Mouse (Mus musculus): ENCODE data around the gene Git2. TPM values are rescaled to one million over a fixed set of nuclear protein-coding genes. Genes with fewer than 3 reads are reported as not detected.

The Git2 gene
- 53.9 and 57.2 TPM in 2 replicates for polyA plus RNA-seq (2016; fragmentation: Nextera tagmentation; extraction: Ambion mirVana)

GRCm38 (mm10) chr5:114775056-114775979, at the start of gene Git2:
Gene Git2, minus strand, starts transcription at chr5:114775517.
- Histone ChIP-seq H3K27ac (peak within 1 kb of the TSS; percentile 76), H3K4me2 (replicated peaks) (peak within 1 kb of the TSS; percentile 93), H3K4me3 (peak within 1 kb of the TSS; percentile 100), H3K27me3 (replicated peaks) (no peaks in the 10 kb centered on the region), H3K9me3 (no peaks in the 10 kb centered on the region), H3K36me3 (no peaks in the 10 kb centered on the region), H3K4me1 (peaks cover 45% of the 10 kb centered on the region), H3K9ac (peak within 1 kb of the TSS; percentile 97)
- no peak for ATAC-seq (ENCODE audit: low FRiP score, low read depth)
- WGBS = under 1% methylated on average over 53 of the region's 63 CpGs

GRCm38 (mm10) chr5:114824197-114824596, 48.9 kb upstream of the Git2 start:
- H3K27ac ChIP-seq = no peak overlapping the region
- no peak overlapping the region for H3K9ac ChIP-seq
- H3K36me3 ChIP-seq = 0 out of 2 replicates have a peak, but pooled peaks cover 5% of the 10 kb centered on the region
- H3K4me2 ChIP-seq (replicated peaks) = no peak overlapping the region
- 24% methylated on average over 9 of the region's 9 CpGs for WGBS
- H3K4me1 ChIP-seq = 0 out of 2 replicates have a peak, but pooled peaks cover 6% of the 10 kb centered on the region
- no peaks in the 10 kb centered on the region for H3K27me3 ChIP-seq (replicated peaks)
- no peaks in the 10 kb centered on the region for H3K9me3 ChIP-seq
- H3K4me3 ChIP-seq = no peak overlapping the region
- ATAC-seq (ENCODE audit: low FRiP score, low read depth) = no peak

GRCm38 (mm10) chr5:114822796-114823688, 47.7 kb upstream of the Git2 start, which contains the start of gene 1500011B03Rik:
Gene 1500011B03Rik, minus strand, starts transcription at chr5:114823468.
- peak within 1 kb of the TSS; percentile 65 for H3K4me2 ChIP-seq (replicated peaks)
- H3K27ac ChIP-seq = peak within 1 kb of the TSS; percentile 74; the same call in 1 of the 2 replicates
- peak within 1 kb of the TSS; percentile 81 for H3K4me3 ChIP-seq
- H3K4me1 ChIP-seq = 0 out of 2 replicates have a peak, but pooled peaks cover 6% of the 10 kb centered on the region
- H3K9ac ChIP-seq = peak within 1 kb of the TSS; percentile 89
- ATAC-seq (ENCODE audit: low FRiP score, low read depth) = peak; percentile 91
- H3K9me3 ChIP-seq = no peaks in the 10 kb centered on the region
- no peaks in the 10 kb centered on the region for H3K27me3 ChIP-seq (replicated peaks)
- H3K36me3 ChIP-seq = 0 out of 2 replicates have a peak, but pooled peaks cover 5% of the 10 kb centered on the region
- WGBS = 7% methylated on average over 53 of the region's 53 CpGs

- no peaks in the 10 kb centered on the region for H3K27me3 ChIP-seq (replicated peaks)
- H3K27ac ChIP-seq = no peak overlapping the region
- peaks cover 9% of the 10 kb centered on the region; the same call in 1 of the 2 replicates for H3K4me1 ChIP-seq
- no peak for ATAC-seq (ENCODE audit: low FRiP score, low read depth)
- 82% methylated on average over 11 of the region's 11 CpGs for WGBS
- 0 out of 2 replicates have a peak, but pooled peaks cover 5% of the 10 kb centered on the region for H3K36me3 ChIP-seq
- H3K9ac ChIP-seq = no peak overlapping the region
- H3K4me2 ChIP-seq (replicated peaks) = no peak overlapping the region
- H3K4me3 ChIP-seq = no peak overlapping the region
- H3K9me3 ChIP-seq = no peaks in the 10 kb centered on the region
Measured at GRCm38 (mm10) chr5:114818124-114818523, 42.8 kb upstream of the Git2 start.

- H3K27ac ChIP-seq = no peak overlapping the region
- H3K36me3 ChIP-seq = 0 out of 2 replicates have a peak, but pooled peaks cover 3% of the 10 kb centered on the region
- no peak overlapping the region for H3K4me3 ChIP-seq
- no peak overlapping the region for H3K4me2 ChIP-seq (replicated peaks)
- H3K9ac ChIP-seq = no peak overlapping the region
- H3K27me3 ChIP-seq (replicated peaks) = no peaks in the 10 kb centered on the region
- no peak for ATAC-seq (ENCODE audit: low FRiP score, low read depth)
- no peaks in the 10 kb centered on the region for H3K9me3 ChIP-seq
- WGBS = 66% methylated on average over 6 of the region's 6 CpGs
- peaks cover 19% of the 10 kb centered on the region for H3K4me1 ChIP-seq
Measured at GRCm38 (mm10) chr5:114816599-114816998, 41.3 kb upstream of the Git2 start.

GRCm38 (mm10) chr5:114813525-114814181, 38.3 kb upstream of the Git2 start:
- Histone ChIP-seq H3K4me1 (peaks cover 26% of the 10 kb centered on the region), H3K27ac (peak overlapping the region; percentile 85), H3K9ac (peak overlapping the region; percentile 84), H3K27me3 (replicated peaks) (no peaks in the 10 kb centered on the region), H3K9me3 (no peaks in the 10 kb centered on the region), H3K4me3 (peak overlapping the region; percentile 89), H3K36me3 (peaks cover 13% of the 10 kb centered on the region), H3K4me2 (replicated peaks) (peak overlapping the region; percentile 67)
- WGBS = under 1% methylated on average over 50 of the region's 50 CpGs
- peak; percentile 93 for ATAC-seq (ENCODE audit: low FRiP score, low read depth)

- Histone ChIP-seq H3K27me3 (replicated peaks) (no peaks in the 10 kb centered on the region), H3K27ac (no peak overlapping the region), H3K4me2 (replicated peaks) (no peak overlapping the region), H3K36me3 (peaks cover 38% of the 10 kb centered on the region), H3K4me1 (peaks cover 30% of the 10 kb centered on the region), H3K4me3 (no peak overlapping the region), H3K9me3 (no peaks in the 10 kb centered on the region), H3K9ac (0 out of 2 replicates have a peak overlapping the region, but pooled peaks have one; percentile 33)
- ATAC-seq (ENCODE audit: low FRiP score, low read depth) = no peak
- 94% methylated on average over 5 of the region's 5 CpGs for WGBS
Measured at GRCm38 (mm10) chr5:114809826-114810225, 34.5 kb upstream of the Git2 start.

- Histone ChIP-seq H3K9ac (0 out of 2 replicates have a peak overlapping the region, but pooled peaks have one; percentile 33), H3K4me3 (no peak overlapping the region), H3K9me3 (no peaks in the 10 kb centered on the region), H3K27ac (no peak overlapping the region; the same call in 1 of the 2 replicates), H3K4me2 (replicated peaks) (no peak overlapping the region), H3K4me1 (peaks cover 30% of the 10 kb centered on the region), H3K27me3 (replicated peaks) (no peaks in the 10 kb centered on the region), H3K36me3 (peaks cover 43% of the 10 kb centered on the region)
- no peak for ATAC-seq (ENCODE audit: low FRiP score, low read depth)
- 81% methylated on average over 10 of the region's 10 CpGs for WGBS
Measured at GRCm38 (mm10) chr5:114809181-114809756, 34.0 kb upstream of the Git2 start.

- no peak overlapping the region for H3K4me2 ChIP-seq (replicated peaks)
- H3K27ac ChIP-seq = no peak overlapping the region
- H3K36me3 ChIP-seq = peaks cover 52% of the 10 kb centered on the region
- no peak overlapping the region for H3K9ac ChIP-seq
- no peaks in the 10 kb centered on the region for H3K9me3 ChIP-seq
- no peaks in the 10 kb centered on the region for H3K27me3 ChIP-seq (replicated peaks)
- no peak for ATAC-seq (ENCODE audit: low FRiP score, low read depth)
- H3K4me3 ChIP-seq = no peak overlapping the region
- H3K4me1 ChIP-seq = peaks cover 30% of the 10 kb centered on the region
- 84% methylated on average over 8 of the region's 8 CpGs for WGBS
Measured at GRCm38 (mm10) chr5:114808385-114808784, 33.1 kb upstream of the Git2 start.

GRCm38 (mm10) chr5:114807893-114808292, 32.6 kb upstream of the Git2 start:
- ATAC-seq (ENCODE audit: low FRiP score, low read depth) = no peak
- Histone ChIP-seq H3K4me1 (peaks cover 28% of the 10 kb centered on the region), H3K36me3 (peaks cover 57% of the 10 kb centered on the region), H3K9me3 (no peaks in the 10 kb centered on the region), H3K9ac (no peak overlapping the region), H3K27ac (no peak overlapping the region), H3K4me2 (replicated peaks) (no peak overlapping the region), H3K27me3 (replicated peaks) (no peaks in the 10 kb centered on the region), H3K4me3 (no peak overlapping the region)
- 66% methylated on average over 6 of the region's 6 CpGs for WGBS

GRCm38 (mm10) chr5:114807468-114807867, 32.2 kb upstream of the Git2 start:
- peaks cover 61% of the 10 kb centered on the region for H3K36me3 ChIP-seq

More at GRCm38 (mm10) chr5:114807468-114807867, 32.2 kb upstream of the Git2 start:
- Histone ChIP-seq H3K4me2 (replicated peaks) (no peak overlapping the region), H3K27me3 (replicated peaks) (no peaks in the 10 kb centered on the region), H3K4me3 (no peak overlapping the region), H3K27ac (no peak overlapping the region), H3K9me3 (no peaks in the 10 kb centered on the region), H3K9ac (no peak overlapping the region), H3K4me1 (peaks cover 24% of the 10 kb centered on the region)
- 33% methylated on average over 8 of the region's 8 CpGs for whole genome bisulfite sequencing
- ATAC-seq (ENCODE audit: low FRiP score, low read depth) = no peak
